Mouse (Mus musculus) Patski (cell line): ENCODE data around the gene Samd4b. TPM values are rescaled to one million over a fixed set of nuclear protein-coding genes. Genes with fewer than 3 reads are reported as not detected.
"Not testable (repeated sequence)": the region's sequence is repeated elsewhere in the genome, so short reads cannot be mapped to it uniquely, and the experiment has no call there.

Experiments used
- ATAC-seq: fragments of 100-300 bp; one replicate; pipeline ENCODE4 v1.8.0; 2021
- CTCF ChIA-PET: fragments of 350-600 bp; sonication (Branson Sonifier 250); formaldehyde crosslinking; loops from one replicate; lab custom pipeline; 2022; ENCODE audit warnings: inconsistent platforms; lab: Charles Lee
- POLR2A ChIA-PET: fragments of 350-600 bp; sonication (Branson Sonifier 250); formaldehyde crosslinking; loops from one replicate; lab custom pipeline; 2022; ENCODE audit warnings: antibody characterized with exemption, inconsistent platforms; lab: Charles Lee
- DNase-seq: peaks from one replicate; pipeline ENCODE4 v3.0.0-alpha.2; 2011; ENCODE audit warnings: low read depth, low spot score
- H3K27me3 ChIP-seq: fragments of 371-371 bp; one replicate; pipeline ENCODE4 v1.5.1; 2021
- CTCF ChIP-seq: fragments of 100-300 bp; IDR thresholded peaks from one replicate; pipeline ENCODE4 v1.5.1; 2021
- in situ Hi-C: fragments of 300-500 bp; cut with MboI; formaldehyde crosslinking; loops from 3 replicates; pipeline ENCODE4 v1.11.1; 2018; ENCODE audit warnings: low pct_unique_long_range_greater_than_20kb, mixed read lengths
- polyA plus RNA-seq: library from polyadenylated mRNA; unstranded; gene quantifications from one replicate; pipeline ENCODE4 v1.2.3, GENCODE M21; 2021

The Samd4b gene
- 79.6 TPM for polyA plus RNA-seq

DNA sequence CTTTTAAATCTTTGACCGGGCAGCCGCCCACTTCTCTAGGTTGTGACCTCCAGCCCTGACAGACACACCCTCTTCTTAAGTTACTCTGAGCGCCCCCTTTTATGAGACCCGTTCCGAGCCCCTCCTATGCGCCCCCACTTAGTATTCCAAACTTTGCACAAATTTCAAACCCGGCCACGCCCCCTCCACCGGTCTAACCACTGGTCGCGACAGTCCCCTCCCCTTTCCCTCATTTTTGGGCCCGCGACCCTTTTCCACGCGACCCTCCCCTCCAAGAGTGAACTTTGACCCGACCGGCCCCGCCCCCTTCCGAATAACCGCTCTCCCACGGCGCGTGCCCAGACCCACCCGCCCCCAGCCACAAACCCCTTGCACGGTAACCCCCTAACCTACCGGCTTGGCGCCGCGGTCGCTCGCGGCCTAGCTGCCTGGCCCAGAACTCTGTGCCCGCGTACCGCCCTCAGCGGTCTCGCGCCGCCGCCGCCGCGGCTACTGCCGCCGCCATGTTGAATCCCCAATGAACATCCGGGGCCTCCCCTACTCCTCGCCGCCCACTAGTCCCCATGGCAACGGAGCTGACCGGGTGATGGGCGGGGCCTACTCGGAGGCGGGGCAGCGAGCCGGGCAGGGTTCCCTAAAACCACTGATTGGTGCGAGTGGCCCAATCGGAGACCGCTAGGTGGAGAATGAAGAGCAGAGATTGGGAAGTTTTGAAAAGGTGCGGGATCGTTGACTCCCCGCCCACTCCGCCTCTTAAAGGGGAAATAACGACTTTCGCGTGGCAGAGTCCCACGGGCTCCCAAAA, at the start of gene Samd4b, which contains the start of gene Pak4:
Gene Samd4b (minus strand): TSS at position 503 of the 805 bp plus-strand sequence.
Gene Pak4 (minus strand): TSS at position 544 of the 805 bp plus-strand sequence.
- peak; percentile 86 for DNase-seq
- ChIA-PET POLR2A (interaction anchor here (0.8 to 1.3 kb wide), 4 partner anchors 21 to 163 kb away, joined by 3 to 5 read pairs (median 4); no protein-coding TSS in a partner anchor), CTCF (interaction anchor here (0.9 to 2.0 kb wide), 4 partner anchors 20 to 130 kb away, joined by 3 to 11 read pairs (median 4); no protein-coding TSS in a partner anchor)
- H3K27me3 ChIP-seq, result no peaks in the 10 kb centered on the region
- ATAC-seq, result peak; percentile 80
- in situ Hi-C loops, result no loop called here
- TF ChIP-seq CTCF, result no peak

DNA sequence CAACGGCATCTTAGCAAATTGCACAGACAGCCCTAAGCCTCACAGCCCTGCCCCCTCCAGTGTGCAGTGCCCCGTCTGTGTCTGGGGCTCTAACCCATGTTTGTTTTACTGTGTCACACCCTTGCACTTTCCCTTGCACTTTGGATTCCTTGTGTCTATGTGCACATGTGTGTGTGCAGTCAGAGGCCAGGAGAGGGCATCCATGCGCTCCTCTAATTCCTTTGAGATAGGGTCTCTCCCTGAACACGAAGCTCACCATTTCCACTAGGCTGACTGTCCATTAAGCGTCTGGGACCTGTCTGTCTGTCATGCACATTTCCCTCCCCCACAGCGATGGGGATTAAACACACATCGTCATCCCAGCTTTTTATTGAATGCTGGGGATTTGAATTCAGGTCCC, 49.1 kb upstream of the Samd4b start:
- H3K27me3 ChIP-seq, result no peaks in the 10 kb centered on the region
- ChIA-PET CTCF (no interaction called here), POLR2A (no interaction called here)
- ATAC-seq, result no peak
- no peak for DNase-seq
- in situ Hi-C loops, result no loop called here
- TF ChIP-seq CTCF, result no peak

DNA sequence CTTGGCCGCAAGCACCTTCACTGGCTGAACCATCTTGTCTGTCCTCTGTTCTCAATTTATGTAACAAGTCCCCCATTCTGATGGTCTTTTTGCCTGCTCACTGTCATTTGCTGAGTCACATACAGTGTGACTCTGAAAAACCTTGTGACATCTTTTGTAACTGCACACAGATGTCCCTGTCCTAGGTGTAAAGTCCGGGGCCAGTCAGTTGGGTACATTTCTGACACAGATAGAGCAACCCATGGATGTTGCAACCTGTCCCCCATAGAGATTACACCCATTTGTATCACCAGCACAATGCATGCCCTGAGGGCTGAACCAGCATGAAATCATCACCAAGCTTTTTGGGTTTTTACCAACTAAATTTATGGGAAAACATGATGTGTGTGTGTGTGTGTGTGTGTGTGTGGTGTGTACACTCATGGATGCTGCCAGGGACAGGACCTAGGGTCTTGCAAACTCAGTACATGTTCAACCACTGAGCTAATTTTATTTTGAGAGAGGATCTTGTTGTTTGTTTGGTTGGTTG, 48.1 kb upstream of the Samd4b start:
- ChIA-PET POLR2A (no interaction called here), CTCF (no interaction called here)
- no peak for TF ChIP-seq CTCF
- ATAC-seq, result no peak
- no peak for DNase-seq
- no peaks in the 10 kb centered on the region for H3K27me3 ChIP-seq
- in situ Hi-C loops, result no loop called here

DNA sequence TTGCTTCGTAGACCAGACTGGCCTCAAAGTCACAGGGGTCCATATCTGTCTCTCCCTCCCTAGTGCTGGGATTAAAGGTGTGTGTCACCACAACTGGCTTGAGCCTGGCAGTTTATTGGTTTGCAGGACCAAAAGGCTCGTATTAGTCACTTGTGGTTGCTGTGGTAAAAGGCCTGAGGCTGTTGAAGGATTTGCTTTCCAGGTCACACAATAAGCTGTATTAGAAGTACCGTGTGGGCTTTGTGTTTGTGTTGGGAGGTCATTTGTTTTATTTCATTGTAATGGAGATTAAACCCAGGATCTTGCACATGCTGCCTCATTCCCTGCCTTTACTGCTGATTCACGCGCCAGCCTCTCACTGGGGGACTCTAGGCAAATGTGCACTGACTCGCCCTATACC, 47.4 kb upstream of the Samd4b start:
- in situ Hi-C loops, result no loop called here
- ChIA-PET POLR2A (no interaction called here), CTCF (no interaction called here)
- DNase-seq (peak; percentile 13), ATAC-seq (no peak)
- peaks cover 3% of the 10 kb centered on the region for H3K27me3 ChIP-seq
- TF ChIP-seq CTCF, result no peak

DNA sequence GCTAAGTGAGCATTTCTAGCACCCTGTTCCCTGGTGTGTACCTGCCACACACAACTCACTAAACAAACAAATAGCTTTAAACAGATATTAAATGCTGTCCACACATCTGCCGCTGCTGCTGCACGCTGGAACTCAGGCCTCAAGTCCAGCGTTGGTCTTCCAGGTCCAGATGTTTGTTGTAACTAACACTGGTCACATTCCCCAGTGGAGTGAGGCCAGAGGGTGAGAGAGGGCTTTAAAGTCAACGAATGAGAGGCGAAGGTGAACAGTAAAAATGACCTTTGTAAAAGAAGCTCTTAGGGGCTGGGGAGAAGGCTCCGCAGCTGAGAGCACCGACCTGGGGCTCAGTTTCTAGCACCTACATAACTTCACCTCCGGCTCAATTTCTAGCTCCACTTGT, 43.6 kb upstream of the Samd4b start:
- no peak for ATAC-seq
- TF ChIP-seq CTCF, result no peak
- CTCF ChIA-PET, result no interaction called here
- in situ Hi-C loops, result no loop called here
- POLR2A ChIA-PET, result no interaction called here
- DNase-seq, result no peak
- H3K27me3 ChIP-seq, result peaks cover 3% of the 10 kb centered on the region

DNA sequence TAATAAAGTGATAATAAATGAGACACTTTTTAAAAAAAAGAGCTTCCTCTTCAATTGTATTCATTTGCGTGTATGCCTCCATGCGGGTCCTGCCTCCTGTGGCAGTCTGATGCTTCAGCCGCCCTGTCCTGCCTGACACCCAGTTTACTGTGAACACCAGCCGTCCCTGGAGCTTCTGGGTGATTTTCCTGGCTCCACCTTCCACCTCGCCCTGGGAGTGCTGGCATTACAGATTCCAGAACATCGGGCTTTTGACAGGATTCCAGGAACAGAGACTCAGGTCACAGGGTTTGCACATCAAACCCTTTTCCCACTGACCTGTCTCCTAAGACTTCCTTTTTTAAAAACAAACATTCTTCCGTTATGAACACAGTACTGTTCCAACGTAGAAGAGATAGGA, 39.6 kb upstream of the Samd4b start:
- H3K27me3 ChIP-seq, result peaks cover 3% of the 10 kb centered on the region
- DNase-seq (no peak), ATAC-seq (no peak)
- POLR2A ChIA-PET, result interaction anchor here (1.0 kb wide), 1 partner anchor 17 kb away, joined by 4 read pairs; no protein-coding TSS in a partner anchor
- in situ Hi-C loops, result no loop called here
- TF ChIP-seq CTCF, result no peak
- CTCF ChIA-PET, result no interaction called here

DNA sequence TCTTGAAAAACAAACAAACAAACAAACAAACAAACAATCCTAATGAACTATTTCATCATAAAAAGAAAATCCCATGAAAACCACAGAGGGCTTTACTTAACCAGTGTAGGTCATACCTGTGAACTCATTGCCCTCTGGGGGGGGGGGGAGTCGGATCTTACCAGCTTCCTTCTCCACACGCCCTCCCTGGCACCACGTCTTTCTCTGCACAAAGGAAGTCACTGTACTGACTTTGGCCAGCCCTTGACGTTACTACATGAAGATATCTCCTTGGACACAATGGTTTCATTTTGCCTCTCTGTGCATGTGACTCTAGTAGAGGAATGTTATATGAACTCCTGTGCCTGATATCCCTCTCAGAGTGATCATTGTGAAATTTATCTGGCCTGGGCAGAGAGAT, 36.2 kb upstream of the Samd4b start:
- no peak for TF ChIP-seq CTCF
- peaks cover 22% of the 10 kb centered on the region for H3K27me3 ChIP-seq
- in situ Hi-C loops, result no loop called here
- DNase-seq, result no peak
- ChIA-PET CTCF (no interaction called here), POLR2A (no interaction called here)
- ATAC-seq, result no peak

DNA sequence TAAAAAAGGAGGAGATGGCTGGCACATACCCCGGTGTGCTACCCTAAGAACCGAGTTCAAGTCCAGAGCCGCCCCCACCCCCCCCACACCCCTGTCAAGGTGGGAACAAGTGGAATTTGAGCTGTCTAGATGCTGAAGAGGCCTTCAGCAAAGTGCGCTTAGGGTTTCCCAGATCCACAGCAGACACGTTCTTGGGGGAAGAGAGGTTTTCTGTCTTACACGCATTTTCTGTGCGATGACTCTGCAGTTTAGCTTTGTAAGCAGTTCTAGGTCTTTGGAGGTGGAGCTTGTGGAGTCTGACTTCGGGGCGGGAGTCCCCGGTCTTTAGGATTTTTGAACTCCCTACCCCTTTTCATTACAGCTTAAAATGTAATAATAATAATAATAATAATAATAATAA, 33.1 kb upstream of the Samd4b start, which contains the start of gene Acp7:
Gene Acp7 (minus strand): TSS at position 260 of the 400 bp plus-strand sequence.
- TF ChIP-seq CTCF, result no peak
- peaks cover 22% of the 10 kb centered on the region for H3K27me3 ChIP-seq
- no peak for DNase-seq
- ChIA-PET CTCF (no interaction called here), POLR2A (no interaction called here)
- no peak for ATAC-seq
- in situ Hi-C loops, result no loop called here

DNA sequence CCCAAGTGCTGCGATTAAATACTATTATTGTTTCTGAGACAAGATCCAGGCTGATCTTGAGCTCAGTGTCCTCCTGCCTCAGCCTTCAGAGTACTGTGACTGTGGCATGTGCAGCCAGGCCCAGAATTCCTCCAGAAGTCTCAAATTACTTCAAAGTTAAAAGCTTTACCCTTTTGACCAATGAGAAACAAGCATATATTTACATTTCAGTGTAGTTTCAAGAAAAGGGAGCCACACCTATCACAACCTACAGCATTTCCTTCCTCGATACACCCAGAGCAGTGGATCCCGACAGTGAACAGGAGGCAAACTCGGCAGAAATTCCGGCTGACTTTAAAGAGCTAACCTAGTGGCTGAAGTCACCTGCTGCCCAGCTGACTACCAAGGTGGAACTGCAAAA, 26.8 kb upstream of the Samd4b start:
- H3K27me3 ChIP-seq, result peaks cover 7% of the 10 kb centered on the region
- in situ Hi-C loops, result no loop called here
- ChIA-PET CTCF (no interaction called here), POLR2A (no interaction called here)
- no peak for ATAC-seq
- TF ChIP-seq CTCF, result no peak
- no peak for DNase-seq

DNA sequence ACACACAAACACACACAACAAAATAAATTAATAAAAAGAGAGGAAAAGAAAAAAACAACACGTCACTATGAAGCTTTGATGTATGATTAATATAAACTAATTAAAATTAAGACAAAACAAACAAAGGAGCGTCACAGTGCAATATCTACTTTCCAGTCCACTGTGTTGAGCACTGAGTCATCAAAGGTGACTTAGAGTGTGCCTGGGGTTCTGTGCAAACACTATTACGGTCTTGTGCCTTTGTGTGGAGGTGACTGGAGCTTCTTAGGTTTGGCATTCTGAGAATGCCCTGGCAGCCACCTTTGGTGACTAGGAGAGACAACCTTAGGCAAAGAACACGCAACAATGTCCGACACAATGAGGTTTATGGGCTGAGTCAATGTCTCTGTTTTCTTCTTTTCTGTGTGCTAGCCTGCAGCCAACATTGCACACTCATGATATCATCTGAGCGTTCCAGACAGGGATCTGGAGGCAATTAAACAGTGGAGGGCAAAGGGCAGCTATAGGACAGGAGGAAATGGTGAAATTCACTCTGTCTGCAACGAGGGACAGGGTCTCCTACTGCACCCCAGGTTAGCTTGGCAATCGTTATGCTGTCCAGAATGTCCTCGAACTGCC, 21.3 kb upstream of the Samd4b start:
- ATAC-seq, result no peak
- DNase-seq, result no peak
- peaks cover 2% of the 10 kb centered on the region for H3K27me3 ChIP-seq
- no peak for TF ChIP-seq CTCF
- in situ Hi-C loops, result no loop called here
- CTCF ChIA-PET, result no interaction called here
- POLR2A ChIA-PET, result no interaction called here

DNA sequence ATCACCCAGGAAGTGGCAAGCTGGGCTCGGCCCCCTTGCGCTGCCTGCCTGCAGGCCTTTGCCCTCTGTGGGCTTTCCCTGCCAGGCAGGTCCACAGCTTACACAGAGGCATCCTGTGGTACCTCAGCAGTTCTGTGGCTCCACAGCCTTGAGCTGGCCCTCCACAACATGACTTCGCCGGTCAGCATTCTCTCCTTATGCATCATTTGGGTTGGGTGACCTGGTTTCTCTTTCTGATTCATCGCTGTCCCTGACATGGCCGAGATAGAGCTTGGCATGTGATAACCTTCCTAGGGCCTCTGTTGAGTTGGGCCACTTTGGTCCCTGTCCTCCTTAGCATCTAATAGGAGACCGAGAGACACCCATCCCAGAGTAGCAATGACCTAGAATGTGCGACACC, 8.0 kb upstream of the Samd4b start:
- DNase-seq (no peak), ATAC-seq (no peak)
- ChIA-PET CTCF (interaction anchor here (1.2 to 1.5 kb wide), 2 partner anchors 70 to 159 kb away, joined by 3 read pairs; no protein-coding TSS in a partner anchor), POLR2A (no interaction called here)
- TF ChIP-seq CTCF, result no peak
- in situ Hi-C loops, result no loop called here
- H3K27me3 ChIP-seq, result peaks cover 4% of the 10 kb centered on the region

DNA sequence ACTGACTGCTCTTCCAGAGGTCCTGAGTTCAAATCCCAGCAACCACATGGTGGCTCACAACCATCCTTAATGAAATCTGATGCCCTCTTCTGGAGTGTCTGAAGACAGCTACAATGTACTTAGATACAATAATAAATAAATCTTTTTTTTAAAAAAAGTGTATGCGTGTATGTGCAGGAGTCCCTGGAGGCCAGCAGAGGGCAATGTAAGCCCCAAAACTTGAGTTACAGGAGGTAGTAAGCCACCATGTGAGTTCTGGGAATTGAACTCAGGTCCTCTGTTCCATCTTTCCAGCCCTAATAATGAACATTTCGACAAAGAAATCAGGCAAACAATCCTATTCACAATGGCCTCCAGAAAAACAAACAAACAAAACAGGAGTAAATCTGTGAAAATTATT, 5.8 kb upstream of the Samd4b start:
- DNase-seq, CTCF ChIA-PET, ATAC-seq, H3K27me3 ChIP-seq: not testable (repeated sequence)
- POLR2A ChIA-PET, result interaction anchor here (0.6 kb wide), 1 partner anchor 112 kb away, joined by 3 read pairs; no protein-coding TSS in a partner anchor
- in situ Hi-C loops, result loop anchor here (5.0 kb wide), 3 partner anchors 36 to 156 kb away; no protein-coding TSS in a partner anchor
